Mouse (Mus musculus) B cell, adult 2 months (primary cell): ENCODE measurements around the gene Gm21983.

Experiments
- DNase-seq, 2 experiments: peaks; one replicate each; pipeline ENCODE4 v3.0.0; 2022

Gm21983 gene

DNA sequence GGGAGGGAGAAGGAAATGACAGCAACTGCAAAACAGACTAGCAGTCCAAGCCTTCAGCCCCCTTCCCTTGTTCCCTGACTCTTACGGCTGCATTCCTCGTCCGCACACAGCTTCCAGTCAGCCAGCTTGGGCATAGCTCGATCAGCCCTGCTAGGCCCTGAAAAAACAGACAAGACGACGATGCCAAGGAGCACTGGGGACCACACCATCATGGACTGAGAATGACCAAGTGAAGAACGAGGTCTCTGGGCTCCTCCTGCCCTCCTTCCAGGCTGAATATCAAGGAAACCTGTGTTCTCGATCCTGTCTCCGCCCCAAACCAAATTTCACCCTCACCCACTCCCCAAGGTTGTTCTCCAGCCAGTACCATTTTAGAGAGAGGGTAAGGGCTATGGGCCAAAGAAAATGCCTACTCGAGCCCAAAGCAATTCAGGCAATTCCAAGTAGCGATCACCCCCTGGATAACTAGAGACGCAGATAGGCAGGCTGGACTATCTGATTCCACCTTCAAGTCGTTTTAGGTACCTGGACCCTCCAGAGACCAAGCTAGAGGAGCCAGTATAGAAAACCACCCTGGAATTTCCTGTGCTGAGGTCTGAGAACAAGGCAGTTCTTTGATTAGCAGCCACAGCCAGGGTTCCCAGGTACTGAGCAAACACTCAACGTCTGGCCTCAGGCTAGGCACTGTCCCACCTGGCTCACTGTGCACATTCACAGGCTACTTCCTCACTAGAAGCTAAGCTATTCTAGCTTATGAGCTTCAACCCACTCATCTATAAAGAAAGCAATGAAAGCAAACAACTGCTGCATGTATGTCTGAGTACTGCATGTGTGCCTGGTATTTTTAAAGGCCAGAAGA, at the start of gene Gm21983, which contains the start of gene Mia:
Gene Gm21983 (minus strand): TSS at position 250 of the 859 bp plus-strand sequence.
Gene Mia (minus strand): TSS at position 321 of the 859 bp plus-strand sequence.
- no peak for DNase-seq

DNA sequence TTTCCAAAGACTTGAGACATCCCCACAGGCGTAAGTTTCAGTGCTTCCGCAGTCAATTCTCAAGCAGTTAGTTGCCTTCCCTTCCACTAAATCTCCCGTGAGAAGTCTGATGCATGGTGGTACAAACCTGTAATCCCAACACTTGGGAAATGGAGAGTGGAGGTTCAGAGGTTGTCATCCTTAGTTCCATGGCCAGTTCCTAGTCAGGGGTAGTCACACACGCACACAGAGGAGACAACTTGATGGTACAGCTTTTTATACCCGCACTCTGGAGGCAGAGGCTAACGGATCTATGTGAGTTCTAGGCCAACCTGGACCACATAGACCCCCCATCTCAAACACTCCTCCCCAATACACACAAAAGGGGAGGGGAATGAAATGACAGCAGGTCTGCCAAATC, 48.0 kb upstream of the Gm21983 start:
- no peak for DNase-seq

DNA sequence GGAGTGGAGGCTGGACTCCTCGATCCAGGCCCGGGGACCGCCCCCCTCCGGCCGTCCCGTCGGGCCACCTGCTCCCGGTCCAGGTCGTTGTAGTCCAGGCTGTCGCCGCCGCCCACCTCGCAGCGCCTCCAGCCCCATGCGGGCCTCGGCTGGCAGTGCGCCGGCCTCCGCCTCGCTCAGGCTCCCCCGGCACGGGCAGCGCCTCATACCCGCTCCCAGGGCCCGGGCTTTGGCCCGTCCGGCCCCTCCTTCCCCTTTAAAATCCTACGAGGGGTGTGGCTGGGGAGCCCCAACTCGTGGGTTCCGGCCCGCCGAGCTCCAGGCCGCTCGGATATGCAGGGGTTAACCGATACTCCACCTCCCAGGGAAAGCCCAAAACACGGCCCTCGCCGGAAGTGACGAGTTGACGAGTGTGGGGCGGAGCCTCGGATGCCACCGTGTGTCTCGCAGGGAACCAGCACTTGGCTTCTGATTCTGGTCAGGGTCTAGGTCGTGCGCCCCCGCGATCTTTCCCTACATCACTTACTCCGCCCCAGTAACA, 47.5 kb upstream of the Gm21983 start, which contains the start of gene Itpkc:
Gene Itpkc (minus strand): TSS at position 381 of the 541 bp plus-strand sequence.
- peak; percentile 92 for DNase-seq

DNA sequence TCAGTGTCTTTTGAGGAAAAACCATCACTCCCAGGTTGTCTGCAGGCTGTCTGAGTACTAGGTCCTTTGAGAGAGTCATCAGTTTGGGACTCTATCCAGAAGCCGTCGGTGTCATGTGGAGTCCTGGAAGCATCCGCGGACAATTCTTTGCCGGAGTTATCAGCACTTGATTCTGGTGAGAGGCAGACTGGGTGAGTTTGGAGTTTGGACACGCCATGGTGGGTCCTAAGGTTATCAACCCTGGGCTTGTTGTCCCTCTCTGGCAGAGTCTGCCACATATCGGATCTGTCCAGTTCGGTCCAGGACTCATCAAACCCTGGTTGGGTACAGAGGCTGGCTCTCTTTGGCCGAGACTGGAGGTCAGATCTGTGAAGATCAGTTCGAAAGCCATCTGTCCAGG, 46.8 kb upstream of the Gm21983 start:
- DNase-seq, result peak; percentile 4 to 10

DNA sequence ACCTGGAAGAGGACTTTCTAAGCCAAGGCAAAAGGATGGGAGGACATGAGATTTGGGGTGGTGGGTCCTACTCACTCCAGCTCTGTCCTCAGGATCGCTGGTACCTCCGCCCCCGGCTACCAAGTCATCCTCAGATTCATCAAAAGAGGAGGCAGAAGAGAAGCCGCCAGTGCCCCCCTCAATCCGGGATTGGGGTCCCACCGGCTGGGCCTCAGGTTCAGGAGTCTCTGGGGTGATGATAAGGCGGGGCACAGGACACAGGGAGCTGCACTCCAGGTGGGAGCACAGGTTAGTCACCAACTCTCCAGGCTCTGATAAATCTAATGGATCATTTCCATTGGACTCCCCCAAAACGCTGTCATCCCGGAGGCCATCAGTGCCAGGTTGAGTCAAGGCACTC, 46.4 kb upstream of the Gm21983 start:
- DNase-seq, result no peak

DNA sequence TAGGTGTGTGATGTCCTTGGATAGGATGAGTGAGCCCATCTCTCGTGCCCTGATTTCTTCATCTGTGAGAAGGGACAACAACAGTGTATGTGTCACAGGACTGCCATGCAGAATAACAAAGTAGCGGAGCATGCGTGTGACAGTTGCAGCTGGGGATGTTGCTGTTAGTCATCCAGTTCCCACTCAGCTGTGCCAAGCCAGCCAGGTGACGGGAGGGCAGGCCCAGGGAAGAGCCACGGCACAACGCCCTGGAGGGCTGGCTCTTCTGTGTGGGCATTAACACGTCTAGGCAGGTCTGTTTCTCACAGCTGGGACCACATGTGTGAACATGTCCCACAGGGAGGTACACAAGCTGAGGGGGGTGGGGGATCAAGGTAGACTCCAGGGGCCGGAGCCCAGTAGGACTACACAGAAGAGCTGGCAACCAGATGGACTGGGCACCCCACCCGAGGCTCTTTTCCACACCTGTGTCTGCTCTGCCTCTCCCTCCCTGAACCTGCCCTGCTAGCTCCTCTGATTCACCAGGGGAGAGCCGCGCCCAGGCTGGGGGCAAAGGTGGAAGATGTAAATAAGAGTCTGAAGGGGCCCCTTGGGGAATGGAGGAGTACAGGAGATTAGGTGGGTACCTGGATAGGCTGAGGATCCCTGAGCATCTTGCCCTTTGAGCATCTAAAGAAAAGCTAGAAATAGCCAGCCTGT, 44.1 kb upstream of the Gm21983 start:
- no peak for DNase-seq

DNA sequence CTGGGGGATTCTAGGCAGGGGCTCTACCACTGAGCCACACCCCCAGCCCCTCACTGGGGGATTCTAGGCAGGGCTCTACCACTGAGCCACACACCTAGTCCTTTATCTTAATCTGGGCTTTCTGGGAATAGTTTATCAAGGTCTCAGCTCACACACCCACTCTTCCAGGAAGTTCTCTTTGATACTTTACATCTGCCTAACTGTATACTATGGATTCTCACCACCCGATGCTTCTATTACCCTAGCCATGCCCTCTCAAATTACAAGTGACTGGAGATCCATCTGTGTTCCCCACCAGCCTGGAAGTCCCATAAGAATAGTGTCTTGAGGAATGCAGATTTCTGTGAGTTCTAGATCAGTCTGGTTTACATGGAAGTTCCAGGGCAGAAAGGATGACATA, 41.7 kb upstream of the Gm21983 start:
- no peak for DNase-seq

DNA sequence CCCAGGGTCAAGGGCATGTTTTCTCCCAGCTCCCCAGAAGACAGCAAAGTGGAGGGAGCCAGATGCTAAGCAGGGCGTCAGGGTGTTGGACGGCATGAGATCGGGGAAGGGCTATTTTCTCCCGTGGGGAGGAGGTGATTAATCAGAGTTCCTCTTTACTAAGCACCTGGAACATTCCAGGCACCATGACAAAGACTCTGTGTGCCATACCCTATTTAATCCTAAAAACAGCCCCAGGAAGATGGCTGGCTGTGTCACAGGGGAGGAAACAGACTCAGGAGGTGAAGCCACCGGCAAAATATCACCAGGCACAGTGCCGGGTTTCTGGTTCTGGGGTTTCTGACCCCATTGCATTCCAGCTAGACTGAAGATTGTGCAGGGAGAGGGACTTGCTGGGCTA, 41.1 kb upstream of the Gm21983 start:
- no peak for DNase-seq

DNA sequence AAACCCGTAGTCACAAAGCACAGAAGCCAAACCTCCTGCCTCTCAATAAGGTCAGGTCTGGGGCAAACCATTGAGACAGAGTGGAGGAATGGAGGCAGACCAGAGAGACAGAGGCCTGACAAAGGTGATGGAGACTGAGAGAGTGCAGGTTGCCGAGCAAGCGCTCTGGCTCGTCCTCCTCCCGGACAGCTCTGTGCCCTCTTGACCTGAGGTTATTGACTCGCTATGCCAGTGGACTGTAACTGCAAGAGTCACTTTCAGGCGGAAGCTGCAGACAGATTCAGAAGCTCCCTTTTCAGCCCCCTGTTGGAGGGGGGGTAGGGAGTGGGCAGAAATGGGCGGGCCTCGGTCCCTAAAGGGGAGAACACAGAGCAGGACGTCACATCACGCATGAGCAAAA, 39.1 kb upstream of the Gm21983 start:
- no peak for DNase-seq

DNA sequence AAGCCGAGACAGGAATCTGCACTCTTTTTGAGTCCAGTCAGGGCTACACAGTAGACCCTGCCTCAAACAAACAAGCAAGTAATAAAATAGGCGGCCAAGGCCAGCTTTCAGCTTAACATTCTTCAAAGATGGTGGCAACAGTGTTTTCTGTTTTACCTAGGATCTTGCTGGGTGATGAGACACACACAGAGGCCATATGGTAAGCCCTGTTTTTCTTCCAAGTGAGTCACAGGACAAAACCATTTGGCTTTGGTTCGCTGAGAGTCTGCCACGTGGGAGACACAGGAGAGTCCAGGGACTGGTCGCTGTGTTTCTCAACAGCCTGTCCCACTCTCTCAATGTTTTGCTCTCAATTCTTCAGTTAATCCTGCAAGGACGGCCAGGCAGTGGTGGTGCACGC, 37.7 kb upstream of the Gm21983 start:
- no peak for DNase-seq

DNA sequence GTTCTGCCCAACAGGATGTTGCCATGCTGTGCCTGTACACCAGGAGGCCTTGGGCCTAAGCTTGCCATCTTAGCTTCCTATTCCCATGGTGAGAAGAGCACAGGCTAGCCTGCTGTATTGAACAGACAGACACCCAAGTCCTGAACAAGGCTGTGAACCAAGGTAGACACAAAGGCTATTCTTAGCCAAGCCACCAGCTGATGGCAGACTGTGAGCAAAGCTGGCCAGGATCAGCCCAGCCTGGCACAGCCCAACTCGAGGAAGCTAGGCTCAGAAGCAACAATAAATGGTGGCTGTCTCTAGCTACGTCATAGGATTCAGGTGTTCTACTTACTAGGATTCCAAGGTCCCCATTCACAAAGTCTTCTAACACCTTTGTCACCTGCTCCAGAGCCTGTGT, 31.7 kb upstream of the Gm21983 start:
- no peak for DNase-seq

DNA sequence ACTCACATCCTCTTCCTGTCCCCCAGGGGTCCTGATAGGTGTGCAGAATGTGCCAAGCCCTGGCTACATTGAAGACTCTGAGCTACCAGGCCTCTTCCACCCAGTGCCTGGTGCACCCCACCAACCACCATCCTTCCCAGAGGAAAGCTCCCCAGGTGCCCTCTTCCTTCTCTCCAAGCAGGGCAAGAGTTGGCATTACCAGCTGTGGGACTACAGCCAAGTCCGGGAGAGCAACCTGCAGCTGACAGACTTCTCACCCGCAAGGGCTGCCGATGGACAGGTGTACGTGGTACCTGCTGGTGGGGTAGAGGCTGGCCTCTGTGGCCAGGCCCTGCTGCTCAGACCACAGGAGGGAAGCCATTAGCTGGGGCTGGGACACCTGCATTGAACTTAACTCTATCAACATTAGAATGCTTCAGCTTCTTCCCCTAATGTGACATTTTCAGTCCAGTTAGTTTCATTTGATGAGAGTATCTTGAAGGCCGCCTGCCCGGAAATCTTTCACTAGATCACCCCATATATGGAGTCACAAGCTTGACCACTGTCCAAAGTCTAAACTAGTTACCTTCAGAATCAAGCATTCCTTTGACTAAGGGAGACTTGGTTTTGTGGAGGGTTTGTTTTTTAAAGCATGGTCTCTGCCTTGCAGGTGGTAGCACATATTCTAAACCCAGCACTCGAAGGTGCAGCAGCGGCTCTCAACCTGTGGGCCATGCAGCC, 23.0 kb upstream of the Gm21983 start:
- no peak for DNase-seq

DNA sequence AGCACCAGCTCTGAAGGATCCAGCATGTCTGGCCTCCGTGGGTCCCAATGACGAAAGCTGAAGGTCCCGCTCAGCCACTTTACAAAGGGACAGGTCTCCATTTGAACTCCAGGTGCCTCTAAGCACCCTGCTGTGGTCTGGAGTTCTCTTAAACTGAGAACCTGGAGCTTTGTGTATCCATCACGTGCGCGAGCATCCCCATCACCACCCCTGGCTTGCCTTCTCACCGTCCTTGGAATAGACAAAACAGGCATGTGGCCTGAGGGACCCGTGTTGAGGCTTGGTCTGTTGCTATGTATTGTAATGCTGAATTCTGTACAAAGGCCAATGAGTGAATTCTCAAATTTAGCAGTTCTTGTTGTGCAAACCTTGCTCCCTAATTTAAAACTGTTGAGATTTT, 17.9 kb upstream of the Gm21983 start:
- no peak for DNase-seq

DNA sequence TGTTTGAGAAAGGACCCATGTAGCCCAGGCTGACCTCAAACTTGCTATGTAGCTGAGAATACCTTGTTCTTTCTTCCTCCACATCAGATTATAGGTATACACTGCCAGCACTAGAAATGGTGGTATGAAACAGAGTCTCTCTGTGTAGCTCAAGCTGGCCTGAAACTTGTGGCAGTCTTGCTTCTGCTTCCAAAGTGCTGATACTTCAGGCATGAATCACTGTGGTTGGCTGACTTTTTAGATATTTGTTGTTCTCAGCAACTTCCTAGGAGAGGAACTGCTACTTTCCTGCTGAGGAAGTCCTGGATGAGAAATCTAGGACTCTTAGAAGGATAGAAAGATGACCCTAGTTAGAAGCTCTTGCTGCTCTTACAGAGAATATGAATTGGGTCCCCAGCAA, 17.5 kb upstream of the Gm21983 start:
- no peak for DNase-seq

DNA sequence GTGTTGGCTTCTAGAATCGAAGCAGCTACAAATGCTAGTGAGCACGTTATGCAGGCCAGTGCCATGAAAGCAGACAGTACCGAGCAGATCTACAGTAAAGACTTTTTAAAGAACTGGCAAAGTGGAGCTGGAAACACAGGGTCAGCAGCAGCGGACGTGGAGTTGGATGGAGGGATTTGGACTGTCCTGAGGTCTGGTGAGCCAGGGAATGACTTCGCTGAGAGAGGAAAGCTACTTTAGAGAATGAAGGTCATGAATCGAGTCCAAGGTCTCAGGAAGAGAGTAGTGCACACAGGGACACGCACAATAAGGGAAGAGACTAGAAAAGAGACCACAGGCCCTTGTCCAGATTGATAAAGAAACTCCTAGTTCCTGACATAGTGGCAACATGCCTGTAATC, 16.7 kb upstream of the Gm21983 start:
- DNase-seq, result no peak

DNA sequence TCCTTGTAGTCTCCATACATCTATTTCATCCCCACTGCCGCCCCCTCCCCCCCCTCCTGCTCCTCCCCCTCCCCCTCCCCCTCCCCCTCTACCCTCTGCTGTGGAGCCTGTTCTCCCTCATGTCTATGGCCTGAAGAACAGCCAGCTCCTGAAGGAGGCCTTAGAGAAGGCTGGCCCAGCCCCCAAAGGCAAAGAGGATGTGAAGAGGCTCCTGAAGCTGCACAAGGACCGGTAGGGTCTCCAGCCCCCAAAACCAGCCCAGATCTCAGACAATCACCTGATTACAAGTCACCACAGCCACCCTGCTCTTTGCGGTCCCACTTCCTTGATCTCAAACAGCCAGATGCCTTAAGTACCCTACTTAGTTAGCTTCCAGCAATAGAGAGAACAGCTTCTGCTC, 16.2 kb upstream of the Gm21983 start:
- no peak for DNase-seq

DNA sequence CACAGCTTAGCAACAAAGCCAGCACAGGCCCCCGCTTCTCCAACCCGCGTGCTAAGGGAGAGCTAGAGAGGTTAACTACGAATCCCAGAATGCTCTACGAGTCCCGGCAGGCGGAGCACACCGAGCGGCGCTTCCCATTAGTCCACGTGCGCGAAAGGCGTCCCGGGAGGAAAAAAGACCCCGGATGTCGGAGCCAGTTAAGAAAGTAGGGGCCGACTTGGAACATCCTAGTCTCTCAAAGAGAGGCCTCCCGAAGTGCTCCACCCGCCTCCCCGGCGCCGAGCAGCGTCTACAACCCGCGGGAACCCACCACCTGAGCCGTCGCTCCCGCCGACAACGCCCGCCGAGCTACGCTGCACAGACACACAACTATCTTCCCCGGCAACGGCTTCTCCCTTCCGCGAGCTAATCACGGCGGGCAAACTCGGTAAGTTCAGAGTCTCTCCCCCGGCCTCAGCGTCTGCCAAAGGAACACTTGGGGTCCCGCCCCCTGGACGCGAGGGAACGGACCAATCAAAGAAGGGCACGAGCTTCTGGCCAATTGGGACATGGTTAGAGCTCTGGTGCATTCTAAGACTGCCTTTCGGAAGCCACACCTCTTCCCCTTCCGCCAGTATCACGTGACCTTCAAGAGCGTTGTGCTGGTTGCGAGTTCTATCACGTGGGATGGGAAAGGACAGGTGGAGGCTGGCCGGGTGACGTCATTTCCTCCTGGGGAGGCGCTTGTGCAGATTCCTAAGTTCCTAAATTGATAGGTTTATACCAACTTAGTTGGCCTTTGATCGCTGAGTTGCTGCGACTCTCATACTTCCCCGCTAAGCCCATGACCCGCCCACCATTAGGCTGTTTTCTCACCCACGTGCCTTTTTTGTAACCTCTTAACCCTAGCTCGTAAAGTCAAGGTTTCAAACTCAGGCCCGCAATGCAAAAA, 15.1 kb upstream of the Gm21983 start, which contains the start of the genes BC024978 and Snrpa:
Gene BC024978 (plus strand): TSS at position 101 of the 931 bp plus-strand sequence.
Gene Snrpa (minus strand): TSS at position 591 of the 931 bp plus-strand sequence.
- peak; percentile 93 to 96 for DNase-seq

DNA sequence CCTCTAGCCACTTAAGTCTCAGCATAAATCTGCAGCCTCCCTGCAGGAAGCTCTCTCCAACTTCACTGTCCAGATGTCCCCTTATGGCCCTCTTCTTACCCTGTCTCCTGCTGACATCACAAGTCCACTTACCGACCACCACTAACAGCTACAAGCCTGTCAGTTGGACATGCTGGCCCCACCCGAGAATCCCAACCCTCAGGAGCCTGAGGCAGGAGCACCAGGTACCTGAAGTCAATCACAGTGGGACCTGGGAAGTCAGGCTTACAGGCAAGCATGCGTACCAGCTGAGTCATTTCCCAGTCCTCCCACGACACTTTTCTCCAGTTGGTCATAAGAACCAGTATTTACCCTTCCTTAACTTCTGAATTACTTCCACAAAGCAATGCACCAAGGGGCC, 12.8 kb upstream of the Gm21983 start:
- DNase-seq, result no peak

DNA sequence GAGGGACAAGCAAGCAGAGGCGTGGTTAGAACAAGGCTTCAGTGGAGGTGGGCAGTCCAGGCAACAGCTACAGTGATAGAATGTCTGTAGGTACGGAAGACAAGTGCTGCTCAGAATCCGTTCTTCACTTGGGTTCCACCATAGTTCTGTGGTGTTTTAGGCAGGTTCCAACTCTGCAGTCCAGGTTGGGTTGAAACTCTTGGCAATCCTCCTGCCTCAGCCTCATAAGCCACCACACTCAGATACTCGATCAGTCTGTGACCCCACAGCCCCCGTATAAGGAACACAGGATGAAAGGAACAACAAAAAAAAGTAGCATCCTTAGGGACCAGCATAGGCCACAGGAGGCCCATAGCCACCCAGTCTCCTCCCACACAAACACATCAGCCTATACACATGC, 11.5 kb upstream of the Gm21983 start:
- no peak for DNase-seq

DNA sequence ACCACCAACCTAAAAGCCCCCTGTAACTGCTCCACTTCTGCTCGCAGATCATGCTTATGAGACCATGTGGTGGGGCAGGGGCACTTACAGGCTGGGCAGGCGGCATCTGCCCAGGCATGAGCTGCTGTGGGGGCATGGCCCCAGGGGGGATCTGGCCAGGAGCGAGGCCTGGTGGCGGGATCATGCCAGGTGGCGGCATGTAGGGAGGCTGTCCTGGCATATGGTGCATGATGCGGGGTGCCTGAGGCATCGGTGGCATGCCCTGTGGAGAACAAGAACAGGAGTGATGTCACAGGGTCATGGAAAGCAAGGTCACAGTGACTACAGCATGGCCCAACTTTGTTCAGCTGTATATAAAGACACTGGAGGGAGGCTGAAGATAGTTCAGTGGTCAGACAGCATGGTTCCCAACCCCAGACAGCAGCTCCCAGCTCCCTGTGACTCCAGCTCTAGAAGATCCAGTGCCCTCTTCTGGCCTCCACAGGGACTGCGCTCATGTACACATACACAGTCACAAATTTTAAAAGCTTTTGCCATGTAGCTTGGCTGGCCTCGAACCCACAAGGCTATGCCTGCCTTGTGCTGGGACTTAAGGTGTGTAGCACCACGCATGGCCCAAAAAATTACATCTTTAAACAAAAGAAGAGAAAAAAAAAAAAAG, 8.5 kb upstream of the Gm21983 start:
- DNase-seq, result peak; percentile 23 to 28

DNA sequence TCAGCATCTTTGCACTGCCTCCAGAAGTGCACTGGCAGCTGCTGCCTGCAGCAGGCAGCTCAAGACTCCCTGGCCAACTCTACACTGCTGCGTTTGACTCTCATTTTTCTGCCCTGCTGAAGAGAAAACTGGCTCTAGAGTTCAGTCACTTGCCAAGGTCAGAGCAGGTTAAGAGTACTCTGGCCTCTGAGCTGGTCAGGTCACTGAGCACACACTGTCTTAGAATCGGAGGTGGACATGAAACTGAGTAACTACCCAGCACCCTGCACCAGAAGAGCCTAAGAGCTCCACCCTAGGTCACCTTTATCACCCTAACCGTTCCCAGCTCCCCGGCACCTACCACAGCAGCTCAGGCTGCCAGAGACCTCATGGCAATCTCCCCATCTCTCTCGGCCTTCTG, 5.1 kb upstream of the Gm21983 start:
- no peak for DNase-seq
